Mouse (Mus musculus): ENCODE data around the gene Stxbp4. TPM values are rescaled to one million over a fixed set of nuclear protein-coding genes. Genes with fewer than 3 reads are reported as not detected.

Gene Stxbp4
- polyA plus RNA-seq, 1 experiment from 2014 or later, result 22.6 TPM

DNA sequence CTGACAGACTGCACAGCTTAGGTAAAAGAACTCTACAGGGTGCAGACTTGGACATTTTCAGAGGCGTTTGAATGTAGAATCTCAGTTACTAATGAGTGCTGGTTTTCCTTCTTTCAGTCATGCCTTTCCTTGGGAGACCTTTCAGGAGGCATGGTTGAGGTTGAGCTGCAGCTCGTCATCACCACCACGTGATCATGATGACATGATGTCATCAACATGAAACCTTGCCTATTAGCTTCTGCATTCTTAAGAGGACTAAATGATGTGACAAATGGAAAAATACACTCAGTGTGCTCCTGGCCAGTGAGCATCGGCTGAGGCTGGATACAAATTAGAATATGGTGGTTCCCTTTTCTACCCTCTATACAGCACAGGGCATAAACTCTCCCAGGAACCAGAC, 145.4 kb downstream of the Stxbp4 start:
- no peaks in the 10 kb centered on the region for H3K27me3 ChIP-seq
- H3K4me3 ChIP-seq, result no peak overlapping the region
- no peaks in the 10 kb centered on the region for H3K4me1 ChIP-seq
- no peak overlapping the region for H3K27ac ChIP-seq
- WGBS, result 82% methylated on average over 4 of the region's 4 CpGs
- ATAC-seq (ENCODE audit: borderline replicate concordance, extremely low read depth, low FRiP score, low TSS enrichment), result no peak
- H3K4me2 ChIP-seq, result no peak overlapping the region
- no peaks in the 10 kb centered on the region for H3K9me3 ChIP-seq
- H3K36me3 ChIP-seq, result 0 out of 2 replicates have a peak, but pooled peaks cover 4% of the 10 kb centered on the region
- no peak overlapping the region for H3K9ac ChIP-seq

GRCm38 (mm10) chr11:90489166-90489565, 148.7 kb downstream of the Stxbp4 start:
- Histone ChIP-seq H3K4me1 (no peaks in the 10 kb centered on the region), H3K27ac (no peak overlapping the region), H3K9ac (no peak overlapping the region), H3K27me3 (no peaks in the 10 kb centered on the region), H3K4me3 (no peak overlapping the region), H3K36me3 (0 out of 2 replicates have a peak, but pooled peaks cover 4% of the 10 kb centered on the region), H3K4me2 (no peak overlapping the region), H3K9me3 (no peaks in the 10 kb centered on the region)
- no peak for ATAC-seq (ENCODE audit: borderline replicate concordance, extremely low read depth, low FRiP score, low TSS enrichment)
- 87% methylated on average over 10 of the region's 10 CpGs for WGBS

GRCm38 (mm10) chr11:90487686-90488085, 150.2 kb downstream of the Stxbp4 start:
- 96% methylated on average over 8 of the region's 8 CpGs for WGBS
- no peak for ATAC-seq (ENCODE audit: borderline replicate concordance, extremely low read depth, low FRiP score, low TSS enrichment)
- Histone ChIP-seq H3K4me2 (no peak overlapping the region), H3K9ac (no peak overlapping the region), H3K27ac (no peak overlapping the region), H3K9me3 (no peaks in the 10 kb centered on the region), H3K4me3 (no peak overlapping the region), H3K27me3 (no peaks in the 10 kb centered on the region), H3K36me3 (0 out of 2 replicates have a peak, but pooled peaks cover 4% of the 10 kb centered on the region), H3K4me1 (no peaks in the 10 kb centered on the region)

- no peak for ATAC-seq (ENCODE audit: borderline replicate concordance, extremely low read depth, low FRiP score, low TSS enrichment)
- 87% methylated on average over 14 of the region's 14 CpGs for WGBS
- H3K4me2 ChIP-seq, result no peak overlapping the region
Observed at GRCm38 (mm10) chr11:90484750-90485637, 152.9 kb downstream of the Stxbp4 start.

GRCm38 (mm10) chr11:90483766-90484165, 154.1 kb downstream of the Stxbp4 start:
- H3K9ac ChIP-seq, result no peak overlapping the region
- H3K4me2 ChIP-seq, result no peak overlapping the region
- WGBS, result 91% methylated on average over 3 of the region's 3 CpGs
- H3K9me3 ChIP-seq, result no peaks in the 10 kb centered on the region
- 0 out of 2 replicates have a peak, but pooled peaks cover 4% of the 10 kb centered on the region for H3K36me3 ChIP-seq
- no peak for ATAC-seq (ENCODE audit: borderline replicate concordance, extremely low read depth, low FRiP score, low TSS enrichment)
- no peaks in the 10 kb centered on the region for H3K27me3 ChIP-seq
- no peak overlapping the region for H3K4me3 ChIP-seq
- no peak overlapping the region for H3K27ac ChIP-seq
- no peaks in the 10 kb centered on the region for H3K4me1 ChIP-seq

More at GRCm38 (mm10) chr11:90484750-90485637, 152.9 kb downstream of the Stxbp4 start:
- H3K9me3 ChIP-seq, result no peaks in the 10 kb centered on the region
- no peak overlapping the region for H3K9ac ChIP-seq
- H3K4me3 ChIP-seq, result no peak overlapping the region
- H3K27ac ChIP-seq, result no peak overlapping the region
- no peaks in the 10 kb centered on the region for H3K4me1 ChIP-seq
- 0 out of 2 replicates have a peak, but pooled peaks cover 4% of the 10 kb centered on the region for H3K36me3 ChIP-seq
- H3K27me3 ChIP-seq, result no peaks in the 10 kb centered on the region

GRCm38 (mm10) chr11:90481828-90482227, 156.1 kb downstream of the Stxbp4 start:
- Histone ChIP-seq H3K4me1 (no peaks in the 10 kb centered on the region), H3K27ac (no peak overlapping the region), H3K9me3 (no peaks in the 10 kb centered on the region), H3K27me3 (no peaks in the 10 kb centered on the region), H3K36me3 (no peaks in the 10 kb centered on the region), H3K4me3 (no peak overlapping the region), H3K4me2 (no peak overlapping the region), H3K9ac (no peak overlapping the region)
- ATAC-seq (ENCODE audit: borderline replicate concordance, extremely low read depth, low FRiP score, low TSS enrichment), result no peak
- WGBS, result 23% methylated on average over 1 of the region's 1 CpGs

GRCm38 (mm10) chr11:90470271-90470670, 167.6 kb downstream of the Stxbp4 start:
- no peaks in the 10 kb centered on the region for H3K36me3 ChIP-seq
- no peak for ATAC-seq (ENCODE audit: borderline replicate concordance, extremely low read depth, low FRiP score, low TSS enrichment)

DNA sequence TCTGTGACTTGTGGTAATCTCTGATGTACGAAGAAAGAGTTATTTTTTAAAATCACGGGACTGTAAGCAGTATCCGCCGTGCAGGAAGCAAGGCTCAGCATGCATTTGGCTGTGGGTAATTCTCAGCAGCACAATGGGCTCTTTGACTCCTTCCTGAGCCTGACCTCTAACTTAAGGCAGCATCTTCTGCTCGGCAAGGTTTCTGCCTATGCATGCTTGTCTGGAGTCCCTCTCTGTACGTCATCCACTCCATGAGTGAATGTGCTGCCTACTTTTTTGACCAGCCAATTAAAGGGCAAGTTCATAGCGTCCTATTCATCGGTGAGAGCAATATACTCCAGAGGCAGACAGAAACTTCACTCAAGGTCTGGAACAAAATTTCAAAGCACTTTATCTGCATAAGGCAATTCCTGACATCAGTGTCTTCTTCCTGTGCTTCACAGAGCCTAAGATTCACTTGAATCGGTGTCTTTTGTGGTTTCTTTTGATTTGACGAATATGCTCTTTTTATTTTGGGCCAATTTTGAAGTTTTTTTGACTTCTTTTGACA, 173.8 kb downstream of the Stxbp4 start:
- ATAC-seq (ENCODE audit: borderline replicate concordance, extremely low read depth, low FRiP score, low TSS enrichment), result no peak
- Histone ChIP-seq H3K9ac (no peak overlapping the region), H3K36me3 (no peaks in the 10 kb centered on the region), H3K27me3 (no peaks in the 10 kb centered on the region), H3K4me1 (no peaks in the 10 kb centered on the region), H3K27ac (no peak overlapping the region), H3K4me2 (no peak overlapping the region), H3K4me3 (no peak overlapping the region), H3K9me3 (no peaks in the 10 kb centered on the region)
- 60% methylated on average over 10 of the region's 10 CpGs for WGBS

More at GRCm38 (mm10) chr11:90470271-90470670, 167.6 kb downstream of the Stxbp4 start:
- Histone ChIP-seq H3K4me2 (no peak overlapping the region), H3K4me3 (no peak overlapping the region), H3K27ac (no peak overlapping the region), H3K27me3 (no peaks in the 10 kb centered on the region), H3K4me1 (no peaks in the 10 kb centered on the region), H3K9ac (no peak overlapping the region), H3K9me3 (no peaks in the 10 kb centered on the region)
- 85% methylated on average over 4 of the region's 4 CpGs for WGBS

DNA sequence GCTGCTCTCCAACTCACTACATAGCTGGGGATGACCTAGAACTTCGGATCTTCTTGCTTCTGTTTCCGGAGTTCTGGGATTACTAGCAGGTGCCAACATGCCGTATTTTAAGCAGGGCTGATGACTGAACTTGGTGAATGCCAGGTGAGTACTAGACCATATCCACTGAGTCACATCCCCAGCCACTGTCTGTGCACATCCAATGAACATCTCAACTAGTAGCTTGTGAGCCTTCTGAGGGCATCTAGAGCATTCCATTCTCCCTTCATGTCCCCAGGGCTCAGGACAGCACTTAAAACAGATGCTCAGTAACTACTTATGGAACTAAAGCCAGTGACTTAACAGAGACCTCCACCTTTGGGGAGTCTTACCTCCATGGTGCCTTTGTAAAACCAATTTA, 177.4 kb downstream of the Stxbp4 start:
- no peak for ATAC-seq (ENCODE audit: borderline replicate concordance, extremely low read depth, low FRiP score, low TSS enrichment)
- no peak overlapping the region for H3K9ac ChIP-seq
- no peak overlapping the region for H3K4me3 ChIP-seq
- no peak overlapping the region for H3K27ac ChIP-seq
- H3K4me1 ChIP-seq, result no peaks in the 10 kb centered on the region
- H3K4me2 ChIP-seq, result no peak overlapping the region
- no peaks in the 10 kb centered on the region for H3K9me3 ChIP-seq
- H3K27me3 ChIP-seq, result no peaks in the 10 kb centered on the region
- no peaks in the 10 kb centered on the region for H3K36me3 ChIP-seq
- WGBS, result 93% methylated on average over 3 of the region's 3 CpGs

GRCm38 (mm10) chr11:90452134-90452533, 185.8 kb downstream of the Stxbp4 start:
- Histone ChIP-seq H3K27ac (no peak overlapping the region), H3K9ac (no peak overlapping the region), H3K4me2 (no peak overlapping the region), H3K36me3 (no peaks in the 10 kb centered on the region), H3K4me3 (no peak overlapping the region), H3K4me1 (no peaks in the 10 kb centered on the region), H3K9me3 (no peaks in the 10 kb centered on the region), H3K27me3 (no peaks in the 10 kb centered on the region)
- WGBS, result 41% methylated on average over 3 of the region's 3 CpGs
- no peak for ATAC-seq (ENCODE audit: borderline replicate concordance, extremely low read depth, low FRiP score, low TSS enrichment)

- Histone ChIP-seq H3K4me2 (no peak overlapping the region), H3K27ac (no peak overlapping the region), H3K36me3 (no peaks in the 10 kb centered on the region), H3K27me3 (no peaks in the 10 kb centered on the region), H3K4me3 (no peak overlapping the region), H3K9ac (no peak overlapping the region), H3K4me1 (no peaks in the 10 kb centered on the region), H3K9me3 (no peaks in the 10 kb centered on the region)
- 61% methylated on average over 5 of the region's 5 CpGs for WGBS
- no peak for ATAC-seq (ENCODE audit: borderline replicate concordance, extremely low read depth, low FRiP score, low TSS enrichment)
Observed at GRCm38 (mm10) chr11:90451506-90451905, 186.4 kb downstream of the Stxbp4 start.

DNA sequence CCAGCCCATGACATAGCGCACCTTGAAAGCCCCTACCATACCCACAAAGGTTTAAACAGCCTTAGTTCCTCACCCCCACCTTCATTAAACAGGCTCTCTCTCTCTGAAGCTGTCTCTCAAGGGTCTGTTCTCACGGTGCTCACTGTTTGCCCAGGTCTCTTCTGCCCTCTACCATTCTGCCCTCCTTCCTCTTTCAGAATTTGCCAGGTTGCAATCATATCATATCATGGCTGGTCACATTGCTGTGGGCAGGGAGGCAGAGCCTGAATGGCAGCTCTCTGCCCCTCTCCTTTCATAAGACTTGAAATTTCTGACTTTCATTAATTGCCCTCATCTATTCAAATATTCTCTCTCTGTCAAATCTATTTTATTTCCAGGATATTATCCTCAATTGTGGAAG, 195.4 kb downstream of the Stxbp4 start:
- no peak for ATAC-seq (ENCODE audit: borderline replicate concordance, extremely low read depth, low FRiP score, low TSS enrichment)
- 57% methylated on average over 2 of the region's 2 CpGs for WGBS
- no peaks in the 10 kb centered on the region for H3K9me3 ChIP-seq
- H3K4me1 ChIP-seq, result no peaks in the 10 kb centered on the region
- H3K9ac ChIP-seq, result no peak overlapping the region
- no peaks in the 10 kb centered on the region for H3K27me3 ChIP-seq
- H3K4me3 ChIP-seq, result no peak overlapping the region
- no peak overlapping the region for H3K27ac ChIP-seq
- no peak overlapping the region for H3K4me2 ChIP-seq
- H3K36me3 ChIP-seq, result no peaks in the 10 kb centered on the region

Measured in lung, embryonic 15.5 days (tissue).